Mouse (Mus musculus): ENCODE results near the gene 2010111I01Rik. TPM values are rescaled to one million over a fixed set of nuclear protein-coding genes. Genes with fewer than 3 reads are reported as not detected.
A peak's percentile ranks its signal among the peaks of the same experiment; 100 is the strongest.

The 2010111I01Rik gene
- total and polyA plus RNA-seq, 2 experiments, result 40.8 to 78.1 TPM

DNA sequence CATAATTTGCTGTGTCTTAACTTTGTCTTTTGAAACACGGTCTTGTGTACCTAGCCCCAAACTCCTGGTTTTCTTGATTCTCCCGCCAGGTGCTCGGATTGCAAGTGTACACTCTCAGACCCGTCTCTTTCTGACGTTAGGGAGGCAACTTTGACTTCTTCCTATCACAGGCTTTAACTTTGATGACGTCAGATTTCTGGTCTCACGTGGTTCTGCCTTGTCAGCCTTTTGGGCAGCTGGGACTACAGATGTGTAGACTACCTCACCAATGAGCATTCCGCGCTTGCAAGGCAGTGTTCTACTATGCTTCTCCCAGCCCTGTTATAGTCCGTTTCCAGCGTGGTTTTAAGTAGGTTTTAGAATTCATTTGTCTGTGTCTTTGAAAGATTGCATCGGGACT, 137.1 kb downstream of the 2010111I01Rik start:
- Histone ChIP-seq H3K27me3 (ENCODE audit: control insufficient read depth, insufficient read depth, low read length) (no peaks in the 10 kb centered on the region), H3K36me3 (ENCODE audit: control insufficient read depth, insufficient read depth, low read length) (no peaks in the 10 kb centered on the region), H3K79me2 (ENCODE audit: control insufficient read depth, insufficient read depth, low read length) (no peaks in the 10 kb centered on the region), H3K27ac (replicated peaks; ENCODE audit: insufficient read depth, low read depth, low read length) (no peak overlapping the region), H3K4me1 (ENCODE audit: control insufficient read depth, insufficient read depth, low read length) (peaks cover 8% of the 10 kb centered on the region), H3K9ac (ENCODE audit: low read depth, low read length) (no peak overlapping the region), H3K4me3 (ENCODE audit: insufficient read depth, low read depth, low read length) (no peak overlapping the region)
- WGBS, result 88% methylated on average over 12 of the region's 12 CpGs
- no peak for DNase-seq (ENCODE audit: extremely low read depth, low read depth, low spot score)
- TF ChIP-seq CTCF (IDR thresholded peaks at IDR 0.05; ENCODE audit: low read depth, low read length) (no peak), POLR2A (IDR thresholded peaks at IDR 0.05; ENCODE audit: extremely low read depth, insufficient read depth, low read length) (no peak)

DNA sequence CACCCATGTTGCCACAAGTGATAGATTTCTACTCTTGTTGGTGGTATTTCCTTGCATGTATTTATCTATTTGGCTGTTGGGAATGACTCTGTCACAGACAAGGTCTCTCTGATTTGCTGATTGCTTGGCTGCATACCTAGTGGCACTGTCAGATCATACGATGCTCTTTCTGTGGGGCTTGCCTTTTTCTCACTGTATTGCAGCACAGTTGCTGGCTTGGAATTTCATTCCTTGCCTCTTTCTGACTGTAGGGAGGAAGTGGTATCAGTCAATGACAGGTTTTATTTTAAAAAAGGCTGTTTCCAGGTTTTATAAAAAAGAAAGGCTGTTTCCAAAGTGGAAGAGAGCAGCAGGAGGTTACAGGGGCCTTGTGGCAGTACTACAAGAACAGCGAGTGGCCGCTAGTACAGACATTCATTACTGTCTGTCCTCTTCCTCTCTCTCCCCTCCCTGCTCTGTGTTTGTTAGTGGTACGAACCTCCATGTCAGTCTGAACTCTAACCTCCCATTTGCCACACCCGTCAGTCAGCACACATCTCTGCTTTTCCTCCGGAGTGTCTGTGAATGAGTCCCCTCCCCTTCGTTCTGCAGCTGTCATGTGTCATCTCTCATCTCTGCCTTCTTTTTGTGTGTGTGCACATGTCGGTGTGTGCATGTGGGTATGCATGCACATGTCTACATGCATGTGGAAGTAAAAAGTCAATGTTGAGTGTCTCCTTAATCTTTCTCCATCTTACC, 138.3 kb downstream of the 2010111I01Rik start:
- no peaks in the 10 kb centered on the region for H3K27me3 ChIP-seq (ENCODE audit: control insufficient read depth, insufficient read depth, low read length)
- no peak overlapping the region for H3K9ac ChIP-seq (ENCODE audit: low read depth, low read length)
- 69% methylated on average over 8 of the region's 8 CpGs for WGBS
- H3K27ac ChIP-seq (replicated peaks; ENCODE audit: insufficient read depth, low read depth, low read length), result no peak overlapping the region
- H3K36me3 ChIP-seq (ENCODE audit: control insufficient read depth, insufficient read depth, low read length), result no peaks in the 10 kb centered on the region
- no peak for TF ChIP-seq CTCF (IDR thresholded peaks at IDR 0.05; ENCODE audit: low read depth, low read length)
- TF ChIP-seq POLR2A (IDR thresholded peaks at IDR 0.05; ENCODE audit: extremely low read depth, insufficient read depth, low read length), result no peak
- peaks cover 2% of the 10 kb centered on the region; the same call in 1 of the 2 replicates for H3K4me1 ChIP-seq (ENCODE audit: control insufficient read depth, insufficient read depth, low read length)
- no peaks in the 10 kb centered on the region; the same call in 1 of the 2 replicates for H3K79me2 ChIP-seq (ENCODE audit: control insufficient read depth, insufficient read depth, low read length)
- no peak overlapping the region for H3K4me3 ChIP-seq (ENCODE audit: insufficient read depth, low read depth, low read length)
- no peak for DNase-seq (ENCODE audit: extremely low read depth, low read depth, low spot score)

DNA sequence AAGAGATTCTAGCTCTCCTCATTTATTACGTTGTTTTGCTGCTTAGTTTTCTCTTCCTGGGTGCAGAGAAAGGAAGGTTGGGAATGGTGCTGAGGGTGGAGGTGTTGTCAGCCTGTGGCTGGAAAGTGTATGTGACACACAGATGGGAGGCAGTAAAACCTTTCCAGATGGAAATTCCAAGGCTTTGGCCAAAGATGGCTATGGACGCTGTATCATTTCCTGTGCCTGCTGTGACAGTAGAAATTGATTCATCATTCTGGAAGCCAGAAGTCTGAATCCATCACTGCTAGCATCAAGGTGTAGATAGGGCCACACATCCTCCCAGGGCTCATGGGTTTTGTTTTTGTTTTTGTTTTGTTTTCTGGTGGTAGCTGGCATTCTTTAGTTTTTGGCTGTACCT, 141.9 kb downstream of the 2010111I01Rik start:
- Histone ChIP-seq H3K27ac (replicated peaks; ENCODE audit: insufficient read depth, low read depth, low read length) (no peak overlapping the region), H3K79me2 (ENCODE audit: control insufficient read depth, insufficient read depth, low read length) (no peaks in the 10 kb centered on the region; the same call in 1 of the 2 replicates), H3K4me3 (ENCODE audit: insufficient read depth, low read depth, low read length) (no peak overlapping the region), H3K9ac (ENCODE audit: low read depth, low read length) (no peak overlapping the region), H3K4me1 (ENCODE audit: control insufficient read depth, insufficient read depth, low read length) (peaks cover 2% of the 10 kb centered on the region; the same call in 1 of the 2 replicates), H3K27me3 (ENCODE audit: control insufficient read depth, insufficient read depth, low read length) (no peaks in the 10 kb centered on the region), H3K36me3 (ENCODE audit: control insufficient read depth, insufficient read depth, low read length) (no peaks in the 10 kb centered on the region)
- 80% methylated on average over 2 of the region's 2 CpGs for WGBS
- TF ChIP-seq POLR2A (IDR thresholded peaks at IDR 0.05; ENCODE audit: extremely low read depth, insufficient read depth, low read length) (no peak), CTCF (IDR thresholded peaks at IDR 0.05; ENCODE audit: low read depth, low read length) (no peak)
- DNase-seq (ENCODE audit: extremely low read depth, low read depth, low spot score), result no peak

DNA sequence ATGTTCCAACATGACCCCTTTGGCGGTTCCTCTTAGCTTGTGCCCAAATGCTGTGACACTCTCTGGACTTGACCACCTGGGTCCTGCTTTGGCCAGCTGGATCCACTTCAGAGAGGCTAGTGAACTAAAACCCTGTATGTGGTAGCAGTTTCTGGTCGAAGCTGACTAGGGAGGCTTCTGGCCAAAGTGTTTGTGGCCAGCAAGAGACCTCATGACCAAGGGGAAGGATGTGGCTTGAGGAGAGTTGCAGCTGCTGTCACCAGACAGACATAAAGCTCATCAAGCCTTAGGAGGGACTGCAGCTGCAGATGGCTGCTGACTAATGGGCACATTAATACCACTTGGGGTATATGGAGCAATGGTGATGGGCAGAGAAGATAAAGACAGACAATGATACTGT, 143.9 kb downstream of the 2010111I01Rik start:
- WGBS, result 58% methylated on average over 2 of the region's 2 CpGs
- no peak overlapping the region for H3K9ac ChIP-seq (ENCODE audit: low read depth, low read length)
- DNase-seq (ENCODE audit: extremely low read depth, low read depth, low spot score), result no peak
- no peaks in the 10 kb centered on the region for H3K27me3 ChIP-seq (ENCODE audit: control insufficient read depth, insufficient read depth, low read length)
- TF ChIP-seq CTCF (IDR thresholded peaks at IDR 0.05; ENCODE audit: low read depth, low read length) (no peak), POLR2A (IDR thresholded peaks at IDR 0.05; ENCODE audit: extremely low read depth, insufficient read depth, low read length) (no peak)
- H3K79me2 ChIP-seq (ENCODE audit: control insufficient read depth, insufficient read depth, low read length), result no peaks in the 10 kb centered on the region; the same call in 1 of the 2 replicates
- peaks cover 2% of the 10 kb centered on the region; the same call in 1 of the 2 replicates for H3K4me1 ChIP-seq (ENCODE audit: control insufficient read depth, insufficient read depth, low read length)
- no peak overlapping the region for H3K4me3 ChIP-seq (ENCODE audit: insufficient read depth, low read depth, low read length)
- no peaks in the 10 kb centered on the region for H3K36me3 ChIP-seq (ENCODE audit: control insufficient read depth, insufficient read depth, low read length)
- H3K27ac ChIP-seq (replicated peaks; ENCODE audit: insufficient read depth, low read depth, low read length), result no peak overlapping the region

DNA sequence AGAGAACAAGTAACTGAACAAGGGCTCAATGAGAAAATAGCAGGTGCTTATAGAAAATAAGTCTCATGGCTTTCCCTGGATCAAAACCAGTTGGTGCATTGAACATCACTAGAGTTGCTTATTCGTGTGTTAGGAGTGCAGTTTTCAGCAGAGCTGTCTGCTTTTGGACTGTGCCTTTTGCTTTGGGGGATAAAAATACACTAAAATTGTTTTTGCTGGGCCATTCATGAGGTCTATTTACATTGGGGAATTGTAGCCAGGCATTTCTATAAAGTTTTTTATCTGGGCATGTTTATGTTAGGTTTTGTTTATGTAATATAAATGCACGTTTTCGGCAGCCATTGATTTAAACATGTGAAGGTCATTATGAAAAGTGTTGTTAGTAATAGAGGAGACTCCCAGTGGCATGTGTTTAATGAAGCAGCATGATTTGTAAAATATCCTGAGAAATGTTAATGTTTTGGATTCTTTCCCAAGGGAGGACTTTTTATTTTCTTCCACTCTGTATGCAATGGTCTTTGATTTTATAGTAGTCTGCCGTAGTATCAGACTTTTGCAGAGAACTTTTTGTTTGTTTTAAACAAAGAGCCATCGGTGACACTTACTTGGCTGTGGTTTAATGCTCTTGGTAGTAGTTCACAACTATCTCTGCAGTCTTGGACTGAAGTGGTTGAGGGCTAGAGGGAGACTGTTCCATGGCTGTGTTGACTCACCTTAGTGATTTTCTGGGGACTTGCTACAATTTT, 146.8 kb downstream of the 2010111I01Rik start:
- no peak for DNase-seq (ENCODE audit: extremely low read depth, low read depth, low spot score)
- Histone ChIP-seq H3K27me3 (ENCODE audit: control insufficient read depth, insufficient read depth, low read length) (no peaks in the 10 kb centered on the region), H3K4me1 (ENCODE audit: control insufficient read depth, insufficient read depth, low read length) (peaks cover 13% of the 10 kb centered on the region), H3K27ac (replicated peaks; ENCODE audit: insufficient read depth, low read depth, low read length) (peak overlapping the region; percentile 47; the same call in 1 of the 2 replicates), H3K79me2 (ENCODE audit: control insufficient read depth, insufficient read depth, low read length) (no peaks in the 10 kb centered on the region; the same call in 1 of the 2 replicates), H3K36me3 (ENCODE audit: control insufficient read depth, insufficient read depth, low read length) (no peaks in the 10 kb centered on the region), H3K4me3 (ENCODE audit: insufficient read depth, low read depth, low read length) (no peak overlapping the region), H3K9ac (ENCODE audit: low read depth, low read length) (no peak overlapping the region)
- WGBS, result 54% methylated on average over 5 of the region's 5 CpGs
- TF ChIP-seq CTCF (IDR thresholded peaks at IDR 0.05; ENCODE audit: low read depth, low read length) (no peak), POLR2A (IDR thresholded peaks at IDR 0.05; ENCODE audit: extremely low read depth, insufficient read depth, low read length) (no peak)
